Mouse (Mus musculus): ENCODE measurements at regions not wholly inside any gene's neighbourhood (a gene's known extent, or its start where the extent isn't known, plus 50 kb on each side); places are given as distances from the start of the nearest gene placed in this dataset.

- DNase-seq (ENCODE audit: extremely low spot score in 1 of 2, low spot score in 1 of 2) = no peak
Observed at GRCm38 (mm10) chr4:29133404-29134307, 320.7 kb downstream of the Epha7 start.

DNA sequence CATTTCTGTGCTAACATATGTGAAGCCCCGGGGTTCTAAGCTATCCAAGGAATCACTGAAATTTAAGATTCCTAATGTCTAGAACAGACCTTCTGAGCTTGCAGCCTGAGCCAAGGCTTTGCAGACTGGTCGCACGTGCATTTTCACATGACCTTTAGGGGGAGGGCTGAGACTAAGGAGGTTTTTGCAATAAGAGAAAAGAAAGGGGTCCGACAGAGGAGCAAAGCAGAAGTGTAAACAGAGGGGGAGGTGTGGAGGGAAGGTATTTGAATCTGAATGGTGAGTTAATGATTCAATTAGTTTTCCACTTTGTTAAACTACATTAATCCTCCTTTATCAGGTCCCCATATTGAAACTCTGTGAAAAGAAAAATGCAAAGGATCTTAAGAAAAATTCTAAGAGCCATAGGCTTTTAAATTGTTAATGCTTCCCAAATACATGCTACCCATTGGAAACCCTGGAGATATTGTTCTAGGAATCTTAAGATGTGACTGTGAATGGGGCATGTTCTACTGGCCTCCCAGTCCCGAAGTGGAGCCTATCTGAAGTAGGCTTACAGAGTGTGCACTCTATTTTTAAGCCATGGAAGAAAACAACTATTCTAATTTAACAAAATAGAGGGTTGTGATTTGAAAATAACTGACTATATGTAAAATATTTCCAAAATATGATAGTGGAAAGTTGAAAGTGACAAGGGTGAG is 322.9 kb downstream of the Epha7 start:
- no peak for DNase-seq (ENCODE audit: extremely low spot score in 1 of 2, low spot score in 1 of 2)

- no peak for DNase-seq (ENCODE audit: extremely low spot score in 1 of 2, low spot score in 1 of 2)
Observed at GRCm38 (mm10) chr4:29138771-29139301, 325.9 kb downstream of the Epha7 start.

GRCm38 (mm10) chr4:29143415-29143814 is 330.5 kb downstream of the Epha7 start:
- no peak for DNase-seq (ENCODE audit: extremely low spot score in 1 of 2, low spot score in 1 of 2)

DNA sequence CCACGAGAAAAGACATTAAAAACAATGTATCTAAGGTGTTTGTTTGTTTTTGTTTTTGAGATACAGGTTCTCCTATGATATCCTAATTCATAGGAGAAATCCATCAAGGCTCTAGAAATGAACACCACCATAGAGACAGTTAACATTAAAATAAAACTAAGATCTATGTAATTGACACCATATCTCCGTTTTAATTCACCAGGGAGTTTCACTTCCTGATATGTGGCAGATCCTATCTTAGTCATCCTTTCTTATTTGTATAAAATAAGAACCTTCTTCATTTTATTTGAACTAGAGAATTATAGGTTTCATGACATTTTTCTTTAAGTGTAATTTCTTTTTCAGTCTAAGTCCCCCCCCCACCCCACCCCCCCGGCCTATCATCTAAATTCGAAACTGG is 332.3 kb downstream of the Epha7 start:
- DNase-seq (ENCODE audit: extremely low spot score in 1 of 2, low spot score in 1 of 2) = no peak

DNA sequence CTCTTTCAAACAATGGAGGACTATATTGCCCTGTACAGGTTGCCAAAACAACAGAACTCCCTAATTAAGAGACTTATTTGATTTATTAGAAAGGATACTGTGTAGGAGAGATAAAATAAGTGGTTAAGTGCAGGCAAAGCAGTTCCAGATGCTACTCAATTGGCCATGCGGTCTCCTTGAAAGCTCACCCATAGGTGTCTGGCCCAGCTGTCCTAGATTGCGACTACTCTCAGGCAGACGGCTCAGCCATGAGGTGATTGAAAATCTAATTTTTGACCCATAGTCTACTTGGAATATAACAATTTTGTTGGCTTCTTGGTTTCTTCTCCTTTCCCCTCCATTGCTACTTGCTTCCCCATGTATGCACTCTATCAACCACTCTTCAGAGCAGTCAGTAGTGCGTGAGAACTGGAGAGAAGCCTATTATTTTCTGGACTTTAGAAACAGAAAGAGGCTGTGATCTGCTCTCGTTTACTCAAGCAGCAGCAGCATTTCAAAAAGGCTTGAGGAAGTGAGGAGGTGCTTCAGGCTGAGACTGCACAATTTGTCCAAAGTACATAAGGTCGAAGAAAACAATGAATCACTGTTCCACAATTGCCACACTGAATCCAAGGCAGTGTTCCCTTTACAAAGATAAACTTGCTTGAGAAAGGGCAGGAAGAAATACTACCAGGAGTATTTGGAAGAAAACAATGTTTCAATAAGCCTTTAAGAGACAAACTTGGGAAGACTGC is 339.4 kb downstream of the Epha7 start:
- no peak for DNase-seq (ENCODE audit: extremely low spot score in 1 of 2, low spot score in 1 of 2)

DNA sequence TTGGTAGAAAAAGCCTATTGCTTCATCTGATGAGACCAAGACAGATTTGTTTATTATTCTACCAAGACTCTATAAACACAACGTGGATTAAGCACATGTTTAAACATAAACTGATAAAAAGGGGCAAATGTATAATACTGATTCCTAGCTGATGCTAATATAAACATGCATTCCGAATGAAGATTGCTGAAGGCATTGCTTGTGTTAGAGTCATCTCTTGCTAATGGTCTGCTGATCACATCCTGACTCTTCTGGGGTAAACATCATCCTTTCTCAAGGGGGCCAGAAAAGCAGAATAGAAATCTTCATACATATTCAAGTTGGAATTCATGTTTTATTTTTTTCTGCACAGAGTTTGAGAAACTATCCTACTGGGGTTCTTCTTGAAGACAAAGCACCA is 369.6 kb downstream of the Epha7 start:
- DNase-seq (ENCODE audit: extremely low spot score in 1 of 2, low spot score in 1 of 2) = no peak

DNA sequence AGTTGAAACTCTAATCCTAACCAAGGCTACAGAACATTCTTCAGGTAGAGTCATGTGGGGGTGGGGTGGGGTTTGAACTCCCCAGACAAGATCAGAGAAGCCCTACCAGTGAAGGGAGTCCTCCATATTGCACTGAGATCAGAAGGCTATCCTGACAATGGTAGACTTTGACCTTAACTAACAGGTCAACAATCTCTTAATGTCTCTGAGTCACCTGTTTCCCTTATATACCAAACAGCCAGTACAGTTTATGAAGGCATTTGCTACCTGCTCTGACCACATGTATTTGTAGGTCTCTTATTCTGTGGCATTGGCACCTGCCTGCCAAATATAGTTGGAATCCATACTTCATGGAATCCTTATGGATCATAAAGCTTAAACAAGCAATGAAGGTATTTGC is 370.5 kb downstream of the Epha7 start:
- DNase-seq (ENCODE audit: extremely low spot score in 1 of 2, low spot score in 1 of 2) = no peak

GRCm38 (mm10) chr4:29183818-29184217 is 370.9 kb downstream of the Epha7 start:
- no peak for DNase-seq (ENCODE audit: extremely low spot score in 1 of 2, low spot score in 1 of 2)

DNA sequence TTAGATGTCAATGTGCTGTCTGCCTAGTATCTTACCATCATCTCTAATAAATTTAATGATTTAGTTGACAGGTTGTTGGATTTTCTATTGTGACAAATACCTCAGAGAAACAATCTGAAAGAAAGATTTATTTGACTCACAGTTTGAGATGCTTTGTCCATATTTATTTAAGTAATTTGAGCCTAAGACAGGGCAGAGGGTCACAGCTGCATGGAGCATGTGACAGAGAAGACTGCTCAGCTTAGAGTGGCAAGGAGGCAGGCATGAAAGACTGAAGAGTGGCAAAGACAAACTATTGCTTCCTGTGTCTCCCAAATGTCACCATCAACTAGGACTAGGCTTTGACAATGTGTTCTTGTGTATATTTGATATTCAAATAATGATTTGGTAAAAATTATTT is 388.0 kb downstream of the Epha7 start:
- DNase-seq (ENCODE audit: extremely low spot score in 1 of 2, low spot score in 1 of 2) = no peak

All from layer of hippocampus, postnatal 25 days (tissue).